Comparison of ENCODE assay signal across 9 mouse cellular contexts in genomic region chr2:25286837-25287636, GRCm38 (mm10). TPM values are rescaled to one million over a fixed set of nuclear protein-coding genes. Genes with fewer than 3 reads are reported as not detected.
DNase-seq lines count a peak whose midpoint lies in the region; ATAC-seq lines count a peak whose summit lies in the region.
"Had no signal": no experiment of that assay in that cellular context is flagged by ENCODE, and none has a peak within 500 bp of the region (broad histone marks: within the 10 kb centered on the region; RNA-seq: fewer than 3 reads in every experiment).

No protein-coding gene starts in this region.

- intact Hi-C loops in heart, postnatal 36 days (cut with DNase I): no loop called here

- no peak for DNase-seq in heart, postnatal 36 days
- DNase-seq in 3134 (ENCODE audit: extremely low read depth, insufficient read length, low spot score): peak; percentile 36
- no peak for DNase-seq in adrenal gland, adult 18-20 months (ENCODE audit: low spot score in 2 of 2)
- no peak for DNase-seq in embryo, embryonic 9.5 days (ENCODE audit: extremely low spot score)
- DNase-seq in forebrain, embryonic 10.5 days (ENCODE audit: extremely low spot score, low spot score): no peak

- WGBS in heart, embryonic 15.5 days: 42% methylated on average over 7 of the region's 7 CpGs
- WGBS in embryonic facial prominence, embryonic 15.5 days: 44% methylated on average over 7 of the region's 7 CpGs
- 23% methylated on average over 7 of the region's 7 CpGs for WGBS in liver, embryonic 16.5 days (ENCODE audit: insufficient replicate concordance)
- 66% methylated on average over 7 of the region's 7 CpGs for WGBS in forebrain, embryonic 10.5 days

- H3K9me3 ChIP-seq in heart, embryonic 15.5 days (replicated peaks): no peaks in the 10 kb centered on the region
- H3K9me3 ChIP-seq in embryonic facial prominence, embryonic 15.5 days (replicated peaks): no peaks in the 10 kb centered on the region
- H3K9me3 ChIP-seq in liver, embryonic 16.5 days (replicated peaks; ENCODE audit: control insufficient read depth, low read length): no peaks in the 10 kb centered on the region
- no peaks in the 10 kb centered on the region for H3K9me3 ChIP-seq in forebrain, embryonic 10.5 days
- H3K9me3 ChIP-seq: hindbrain, embryonic 15.5 days had no signal

- H3K4me2 ChIP-seq in heart, embryonic 15.5 days: no peak overlapping the region
- peak overlapping the region; percentile 2; the same call in 1 of the 2 replicates for H3K4me2 ChIP-seq in embryonic facial prominence, embryonic 15.5 days (replicated peaks)
- H3K4me2 ChIP-seq in liver, embryonic 16.5 days (ENCODE audit: low read depth, low read length): no peak overlapping the region
- H3K4me2 ChIP-seq: hindbrain, embryonic 15.5 days had no signal

- no peak overlapping the region for H3K4me3 ChIP-seq in heart, embryonic 15.5 days
- H3K4me3 ChIP-seq in embryonic facial prominence, embryonic 15.5 days (replicated peaks): no peak overlapping the region
- no peak overlapping the region for H3K4me3 ChIP-seq in liver, embryonic 16.5 days (ENCODE audit: low read depth, low read length)
- H3K4me3 ChIP-seq in forebrain, embryonic 10.5 days: no peak overlapping the region
- H3K4me3 ChIP-seq: hindbrain, embryonic 15.5 days had no signal

- H3K4me1 ChIP-seq in heart, embryonic 15.5 days (replicated peaks): peaks cover 32% of the 10 kb centered on the region
- H3K4me1 ChIP-seq in embryonic facial prominence, embryonic 15.5 days: peaks cover 55% of the 10 kb centered on the region
- peaks cover 7% of the 10 kb centered on the region for H3K4me1 ChIP-seq in liver, embryonic 16.5 days (ENCODE audit: control insufficient read depth, low read depth, low read length)
- H3K4me1 ChIP-seq in forebrain, embryonic 10.5 days: peaks cover 25% of the 10 kb centered on the region

- ATAC-seq in heart, embryonic 15.5 days (replicated peaks; ENCODE audit: insufficient number of reproducible peaks, insufficient read depth, low FRiP score, low read depth): no peak; the same call in 1 of the 2 replicates
- ATAC-seq in embryonic facial prominence, embryonic 15.5 days (ENCODE audit: insufficient number of reproducible peaks, low FRiP score, low TSS enrichment, low read depth): peak; percentile 20; the same call in 1 of the 2 replicates
- peak; percentile 53 for ATAC-seq in liver, embryonic 16.5 days (ENCODE audit: low read depth)

- peaks cover 44% of the 10 kb centered on the region for H3K27me3 ChIP-seq in heart, embryonic 15.5 days
- peaks cover 47% of the 10 kb centered on the region for H3K27me3 ChIP-seq in embryonic facial prominence, embryonic 15.5 days
- peaks cover 40% of the 10 kb centered on the region for H3K27me3 ChIP-seq in liver, embryonic 16.5 days (ENCODE audit: control insufficient read depth, insufficient read depth, low read depth, low read length)
- H3K27me3 ChIP-seq in forebrain, embryonic 10.5 days (ENCODE audit: poor library complexity, severe bottlenecking): peaks cover 56% of the 10 kb centered on the region

- peak overlapping the region; percentile 13; the same call in 1 of the 2 replicates for H3K27ac ChIP-seq in heart, embryonic 15.5 days
- H3K27ac ChIP-seq in embryonic facial prominence, embryonic 15.5 days (replicated peaks): peak overlapping the region; percentile 82
- H3K27ac ChIP-seq in liver, embryonic 16.5 days (ENCODE audit: low read length): no peak overlapping the region
- H3K27ac ChIP-seq in forebrain, embryonic 10.5 days: no peak overlapping the region
- H3K27ac ChIP-seq: hindbrain, embryonic 15.5 days had no signal

- H3K9ac ChIP-seq in heart, embryonic 15.5 days: no peak overlapping the region
- H3K9ac ChIP-seq in embryonic facial prominence, embryonic 15.5 days: no peak overlapping the region
- no peak overlapping the region for H3K9ac ChIP-seq in liver, embryonic 16.5 days (ENCODE audit: low read depth, low read length)
- H3K9ac ChIP-seq: hindbrain, embryonic 15.5 days had no signal

- peaks cover 41% of the 10 kb centered on the region for H3K36me3 ChIP-seq in heart, embryonic 15.5 days
- H3K36me3 ChIP-seq in embryonic facial prominence, embryonic 15.5 days: peaks cover 36% of the 10 kb centered on the region
- H3K36me3 ChIP-seq in liver, embryonic 16.5 days (ENCODE audit: control insufficient read depth, insufficient read depth): peaks cover 13% of the 10 kb centered on the region
- H3K36me3 ChIP-seq in forebrain, embryonic 10.5 days (replicated peaks): peaks cover 45% of the 10 kb centered on the region

RNA-seq across cellular contexts. Expression of gene Tmem210, which starts 0.9 kb away (rescaled TPM):
- polyA plus RNA-seq in heart, embryonic 15.5 days (2015; fragmentation: Nextera tagmentation; extraction: Ambion mirVana): not detected in 2 replicates
- total RNA-seq in heart, postnatal 36 days (2021): not detected
- not detected in 2 replicates for polyA plus RNA-seq in embryonic facial prominence, embryonic 15.5 days (2015; fragmentation: Nextera tagmentation; extraction: Ambion mirVana)
- polyA plus RNA-seq in liver, embryonic 16.5 days (2015; fragmentation: Nextera tagmentation; extraction: Ambion mirVana): not detected in 2 replicates
- not detected for total RNA-seq in adrenal gland, adult 18-20 months (2021)
- polyA plus RNA-seq in forebrain, embryonic 10.5 days (2016; fragmentation: Nextera tagmentation; extraction: Ambion mirVana): not detected in 2 replicates
- polyA plus RNA-seq: hindbrain, embryonic 15.5 days had no signal

RNA-seq across cellular contexts. Expression of gene Lrrc26, which starts 2.7 kb away (rescaled TPM):
- 0.28 and 0.89 TPM in 2 replicates for polyA plus RNA-seq in heart, embryonic 15.5 days (2015; fragmentation: Nextera tagmentation; extraction: Ambion mirVana)
- total RNA-seq in heart, postnatal 36 days (2021): not detected
- polyA plus RNA-seq in embryonic facial prominence, embryonic 15.5 days (2015; fragmentation: Nextera tagmentation; extraction: Ambion mirVana): 4.9 and 5.2 TPM in 2 replicates
- not detected in 2 replicates for polyA plus RNA-seq in liver, embryonic 16.5 days (2015; fragmentation: Nextera tagmentation; extraction: Ambion mirVana)
- total RNA-seq in adrenal gland, adult 18-20 months (2021): not detected
- polyA plus RNA-seq in forebrain, embryonic 10.5 days (2016; fragmentation: Nextera tagmentation; extraction: Ambion mirVana): not detected in 2 replicates
- polyA plus RNA-seq: hindbrain, embryonic 15.5 days had no signal

RNA-seq across cellular contexts. Expression of gene Anapc2, which starts 14.8 kb away (rescaled TPM):
- 67.5 and 92.0 TPM in 2 replicates for polyA plus RNA-seq in heart, embryonic 15.5 days (2015; fragmentation: Nextera tagmentation; extraction: Ambion mirVana)
- total RNA-seq in heart, postnatal 36 days (2021): 10 to 100 TPM; 38.6 to 39.1 TPM
- 134 and 136 TPM in 2 replicates for polyA plus RNA-seq in embryonic facial prominence, embryonic 15.5 days (2015; fragmentation: Nextera tagmentation; extraction: Ambion mirVana)
- 40.1 and 40.5 TPM in 2 replicates for polyA plus RNA-seq in liver, embryonic 16.5 days (2015; fragmentation: Nextera tagmentation; extraction: Ambion mirVana)
- 10 to 100 TPM; 75.5 to 82.4 TPM for total RNA-seq in adrenal gland, adult 18-20 months (2021)
- 136 and 142 TPM in 2 replicates for polyA plus RNA-seq in forebrain, embryonic 10.5 days (2016; fragmentation: Nextera tagmentation; extraction: Ambion mirVana)

RNA-seq across cellular contexts. Expression of gene Ssna1, which starts 14.8 kb away (rescaled TPM):
- 137 and 152 TPM in 2 replicates for polyA plus RNA-seq in heart, embryonic 15.5 days (2015; fragmentation: Nextera tagmentation; extraction: Ambion mirVana)
- total RNA-seq in heart, postnatal 36 days (2021): 10 to 100 TPM; 37.4 to 44.0 TPM
- polyA plus RNA-seq in embryonic facial prominence, embryonic 15.5 days (2015; fragmentation: Nextera tagmentation; extraction: Ambion mirVana): 258 and 263 TPM in 2 replicates
- 94.7 and 111 TPM in 2 replicates for polyA plus RNA-seq in liver, embryonic 16.5 days (2015; fragmentation: Nextera tagmentation; extraction: Ambion mirVana)
- 10 to 100 TPM; 37.2 to 40.1 TPM for total RNA-seq in adrenal gland, adult 18-20 months (2021)
- 231 and 247 TPM in 2 replicates for polyA plus RNA-seq in forebrain, embryonic 10.5 days (2016; fragmentation: Nextera tagmentation; extraction: Ambion mirVana)

RNA-seq across cellular contexts. Expression of gene Tprn, which starts 24.6 kb away (rescaled TPM):
- 3.6 and 5.2 TPM in 2 replicates for polyA plus RNA-seq in heart, embryonic 15.5 days (2015; fragmentation: Nextera tagmentation; extraction: Ambion mirVana)
- 1 to 10 TPM; 4.8 to 8.6 TPM for total RNA-seq in heart, postnatal 36 days (2021)
- polyA plus RNA-seq in embryonic facial prominence, embryonic 15.5 days (2015; fragmentation: Nextera tagmentation; extraction: Ambion mirVana): 10.2 TPM in 2 replicates
- polyA plus RNA-seq in liver, embryonic 16.5 days (2015; fragmentation: Nextera tagmentation; extraction: Ambion mirVana): 3.7 and 4.7 TPM in 2 replicates
- total RNA-seq in adrenal gland, adult 18-20 months (2021): 1 to 10 TPM; 8.2 to 9.4 TPM
- polyA plus RNA-seq in forebrain, embryonic 10.5 days (2016; fragmentation: Nextera tagmentation; extraction: Ambion mirVana): 6.5 and 8.3 TPM in 2 replicates

Comparison
In these comparisons a context has a peak if more than half of its experiments do, and no peak if none do; other contexts are left out.
1. H3K27ac ChIP-seq: peak in heart, embryonic 15.5 days (single experiment) and embryonic facial prominence, embryonic 15.5 days (single experiment); none in liver, embryonic 16.5 days (single experiment) and forebrain, embryonic 10.5 days (single experiment).